Mouse (Mus musculus) midbrain, embryonic 11.5 days (tissue): ENCODE measurements around the gene Rims1. TPM values are rescaled to one million over a fixed set of nuclear protein-coding genes. Genes with fewer than 3 reads are reported as not detected.

Experiments
- ATAC-seq: fragments of 200-750 bp; cut with Nextera tagmentation; 2 replicates; pipeline ENCODE4 v1.8.0; 2017; ENCODE audit warnings: moderate TSS enrichment, moderate library complexity; ENCODE audit not compliant: low FRiP score
- DNase-seq: peaks from one replicate; pipeline ENCODE4 v3.0.0; 2015; ENCODE audit warnings: low spot score; ENCODE audit errors: missing footprints
- H3K27ac ChIP-seq: fragments of 300-500 bp; sonication (generic); 2 replicates; pipeline ENCODE4 v1.5.1; 2014; ENCODE audit warnings: low read depth, low read length
- H3K27me3 ChIP-seq: fragments of 300-500 bp; sonication (generic); 2 replicates; pipeline ENCODE4 v1.6.1; 2014; ENCODE audit warnings: mild to moderate bottlenecking, low read length, moderate library complexity, mixed read lengths; ENCODE audit not compliant: control insufficient read depth, insufficient read depth
- H3K36me3 ChIP-seq: fragments of 300-500 bp; sonication (generic); 2 replicates; pipeline ENCODE4 v1.6.1; 2014; ENCODE audit warnings: mild to moderate bottlenecking, low read length, moderate library complexity, mixed read lengths; ENCODE audit not compliant: control insufficient read depth, insufficient read depth
- H3K4me1 ChIP-seq: fragments of 300-500 bp; sonication (generic); 2 replicates; pipeline ENCODE4 v1.6.1; 2014; ENCODE audit warnings: low read length; ENCODE audit not compliant: control insufficient read depth, insufficient read depth
- H3K4me2 ChIP-seq: fragments of 300-500 bp; sonication (generic); 2 replicates; pipeline ENCODE4 v1.6.1; 2014; ENCODE audit warnings: mild to moderate bottlenecking, moderate library complexity
- H3K4me3 ChIP-seq: fragments of 300-500 bp; sonication (generic); 2 replicates; pipeline ENCODE4 v1.5.1; 2014; ENCODE audit warnings: low read depth, low read length
- H3K9ac ChIP-seq: fragments of 300-500 bp; sonication (generic); 2 replicates; pipeline ENCODE4 v1.6.1; 2014; ENCODE audit warnings: low read length
- H3K9me3 ChIP-seq: fragments of 300-500 bp; sonication (generic); 2 replicates; pipeline ENCODE4 v1.6.1; 2016; ENCODE audit warnings: low read length; ENCODE audit not compliant: control insufficient read depth
- WGBS: fragments of 180-500 bp; shearing (Covaris S2); extraction: QIAGEN DNeasy Blood & Tissue Kit; methylation state at CpG from one replicate; pipeline ENCODE4 v1.1.7; 2014; 5-methylcytosine and 5-hydroxymethylcytosine counted together
- polyA plus RNA-seq: library from polyadenylated mRNA; unstranded; fragments of >200 nt; fragmentation: Nextera tagmentation; extraction: Ambion mirVana; gene quantifications from 2 replicates; pipeline ENCODE4 v1.2.1, GENCODE M21; 2014

The Rims1 gene
- polyA plus RNA-seq, 1 experiment from 2014 or later, result 3.6 TPM

DNA sequence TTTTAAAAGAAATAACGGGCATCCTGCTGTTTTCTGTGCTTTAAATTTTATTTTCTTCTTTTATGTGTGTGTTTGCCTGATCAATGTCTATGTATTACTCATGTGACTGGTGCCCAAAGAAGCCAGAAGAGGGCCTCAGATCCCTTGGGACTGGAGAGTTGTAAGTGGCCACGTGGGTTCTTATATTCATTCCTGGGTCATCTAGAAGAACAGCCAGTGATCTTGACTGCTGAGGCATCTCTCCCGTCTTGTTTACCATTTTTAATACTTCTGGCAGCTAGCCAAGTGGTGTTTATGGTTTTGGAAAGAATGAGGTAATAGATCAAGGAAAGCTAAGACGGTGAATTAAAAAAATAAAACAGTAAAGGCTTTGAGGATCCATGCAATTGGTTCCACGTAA, 178.8 kb downstream of the Rims1 start:
- no peak overlapping the region for H3K27ac ChIP-seq
- H3K36me3 ChIP-seq, result no peaks in the 10 kb centered on the region
- H3K4me1 ChIP-seq, result no peaks in the 10 kb centered on the region
- H3K9ac ChIP-seq, result no peak overlapping the region
- WGBS, result 67% methylated on average over 5 of the region's 5 CpGs
- no peak overlapping the region for H3K4me2 ChIP-seq
- H3K9me3 ChIP-seq, result no peaks in the 10 kb centered on the region
- ATAC-seq (no peak), DNase-seq (no peak)
- H3K4me3 ChIP-seq, result no peak overlapping the region
- H3K27me3 ChIP-seq, result no peaks in the 10 kb centered on the region

DNA sequence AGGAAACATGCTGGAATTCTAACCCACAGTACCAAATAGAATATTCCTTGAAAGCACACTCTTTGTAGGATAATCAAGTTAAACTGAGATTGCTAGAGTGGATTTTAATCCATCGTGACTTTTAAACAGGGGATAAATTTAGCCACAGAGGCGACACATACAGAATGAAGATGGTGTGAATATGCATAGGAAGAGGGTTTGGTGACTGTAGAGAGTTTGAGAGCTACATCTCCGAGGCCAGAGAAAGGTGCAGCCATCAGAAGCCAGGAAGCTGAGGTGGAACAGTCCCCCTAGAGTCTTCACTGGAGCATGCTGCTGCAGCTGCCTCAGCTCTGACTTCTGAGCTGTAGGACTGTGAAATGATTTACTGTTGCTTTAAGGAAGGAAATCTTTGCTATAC, 179.5 kb downstream of the Rims1 start:
- Histone ChIP-seq H3K36me3 (no peaks in the 10 kb centered on the region), H3K27me3 (no peaks in the 10 kb centered on the region), H3K4me3 (no peak overlapping the region), H3K4me2 (no peak overlapping the region), H3K9me3 (no peaks in the 10 kb centered on the region), H3K4me1 (no peaks in the 10 kb centered on the region), H3K27ac (no peak overlapping the region), H3K9ac (no peak overlapping the region)
- WGBS, result 71% methylated on average over 3 of the region's 3 CpGs
- ATAC-seq, result no peak
- no peak for DNase-seq

DNA sequence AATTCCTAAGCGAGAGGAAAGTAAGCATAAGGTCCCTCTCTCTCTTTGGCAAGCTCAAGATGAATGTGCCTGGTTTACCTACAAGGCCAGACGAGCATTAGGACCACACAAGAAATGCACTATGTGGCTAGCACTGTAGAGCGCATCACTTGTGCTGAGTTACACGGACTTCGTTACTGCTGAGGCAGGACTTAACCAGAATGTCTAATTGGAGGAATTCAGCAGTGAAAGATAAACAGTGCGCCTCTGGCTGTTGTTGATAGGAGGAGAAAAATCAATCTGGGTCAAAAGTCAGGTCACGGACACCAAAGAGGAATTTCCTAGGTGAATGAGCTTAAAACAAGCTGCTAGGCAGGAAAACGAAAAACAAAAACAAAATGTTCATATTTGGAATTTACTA, 185.0 kb downstream of the Rims1 start:
- no peaks in the 10 kb centered on the region for H3K27me3 ChIP-seq
- H3K4me1 ChIP-seq, result no peaks in the 10 kb centered on the region
- H3K9ac ChIP-seq, result no peak overlapping the region
- H3K9me3 ChIP-seq, result no peaks in the 10 kb centered on the region; the same call in 1 of the 2 replicates
- no peak overlapping the region for H3K4me3 ChIP-seq
- H3K27ac ChIP-seq, result no peak overlapping the region
- WGBS, result 76% methylated on average over 8 of the region's 8 CpGs
- DNase-seq, result no peak
- no peak overlapping the region for H3K4me2 ChIP-seq
- ATAC-seq, result no peak
- no peaks in the 10 kb centered on the region for H3K36me3 ChIP-seq

DNA sequence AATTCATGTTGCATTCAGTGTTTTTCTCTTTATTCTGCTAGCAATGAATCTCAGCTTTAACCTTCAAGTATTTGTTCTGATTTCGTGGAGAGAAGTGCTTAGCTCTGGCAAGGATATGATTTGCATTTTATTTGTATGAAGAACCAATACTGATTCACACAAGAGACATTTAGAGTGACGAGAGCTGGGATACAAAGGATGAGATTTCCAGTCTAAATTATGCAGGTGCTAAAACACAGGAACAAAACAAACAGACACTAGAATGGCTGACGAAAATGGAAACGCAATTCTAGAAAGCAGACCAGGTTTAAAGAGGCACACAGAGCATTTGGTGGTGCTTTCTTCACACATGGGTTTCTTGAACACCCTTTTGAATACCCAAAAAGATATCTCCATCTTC, 190.2 kb downstream of the Rims1 start:
- no peaks in the 10 kb centered on the region for H3K4me1 ChIP-seq
- H3K27ac ChIP-seq, result no peak overlapping the region
- H3K4me3 ChIP-seq, result no peak overlapping the region
- no peaks in the 10 kb centered on the region for H3K27me3 ChIP-seq
- WGBS, result 59% methylated on average over 4 of the region's 4 CpGs
- ATAC-seq (no peak), DNase-seq (no peak)
- no peaks in the 10 kb centered on the region; the same call in 1 of the 2 replicates for H3K9me3 ChIP-seq
- H3K4me2 ChIP-seq, result no peak overlapping the region
- H3K36me3 ChIP-seq, result no peaks in the 10 kb centered on the region
- H3K9ac ChIP-seq, result no peak overlapping the region

DNA sequence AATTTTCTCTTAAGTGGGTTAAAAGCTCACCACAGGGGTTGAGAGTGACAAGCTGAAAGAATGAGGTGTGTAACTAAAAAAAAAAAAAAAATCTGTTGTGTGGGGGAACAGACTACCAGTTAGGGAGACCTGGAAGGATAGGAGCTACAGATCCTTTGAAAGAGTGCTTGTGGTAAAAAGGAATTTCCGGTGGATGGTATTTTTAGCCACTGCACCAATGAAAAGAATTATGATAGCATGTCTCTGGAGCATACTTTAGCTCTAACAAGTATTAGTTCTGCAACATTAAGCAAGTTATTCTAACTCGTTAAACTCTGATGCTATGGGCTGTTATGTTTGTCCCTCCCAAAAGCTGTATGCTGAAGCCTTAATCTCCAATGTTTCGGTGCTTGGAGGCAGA, 192.2 kb downstream of the Rims1 start:
- Histone ChIP-seq H3K27ac (no peak overlapping the region), H3K9me3 (no peaks in the 10 kb centered on the region), H3K4me2 (no peak overlapping the region), H3K9ac (no peak overlapping the region), H3K36me3 (no peaks in the 10 kb centered on the region), H3K27me3 (no peaks in the 10 kb centered on the region), H3K4me1 (no peaks in the 10 kb centered on the region), H3K4me3 (no peak overlapping the region)
- 81% methylated on average over 3 of the region's 3 CpGs for WGBS
- ATAC-seq (no peak), DNase-seq (no peak)

DNA sequence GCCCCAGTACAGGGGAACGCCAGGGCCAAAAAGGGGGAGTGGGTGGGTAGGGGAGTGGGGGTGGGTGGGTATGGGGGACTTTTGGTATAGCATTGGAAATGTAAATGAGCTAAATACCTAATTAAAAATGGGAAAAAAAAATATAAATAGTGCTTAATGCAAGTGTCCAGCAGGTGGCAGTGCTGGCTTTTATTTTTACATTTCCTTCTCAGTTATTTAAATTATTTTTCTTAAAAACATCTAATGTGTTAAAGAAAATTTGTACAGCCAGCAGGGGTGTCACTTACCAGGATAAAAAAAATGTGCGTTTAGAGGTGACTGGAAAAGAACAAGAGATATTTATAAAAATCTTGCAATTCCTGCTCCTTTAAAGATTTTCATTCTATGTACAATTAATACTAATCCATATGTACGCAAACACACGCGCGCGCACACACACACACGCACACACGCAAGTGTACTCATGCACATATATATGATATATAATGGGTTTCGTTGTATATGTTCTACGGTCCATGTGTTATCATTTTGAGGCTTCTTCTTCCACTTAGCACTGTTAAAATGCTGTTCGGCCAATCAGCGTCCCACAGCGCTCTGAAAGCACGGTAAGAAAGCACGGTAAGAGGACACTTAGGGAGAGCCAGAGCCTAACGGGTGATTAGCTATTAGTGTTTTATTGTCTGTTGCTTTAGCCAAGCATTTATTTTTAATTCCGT, 201.3 kb downstream of the Rims1 start:
- H3K4me1 ChIP-seq, result no peaks in the 10 kb centered on the region
- no peak for ATAC-seq
- 71% methylated on average over 18 of the region's 18 CpGs for WGBS
- no peaks in the 10 kb centered on the region for H3K36me3 ChIP-seq
- no peak overlapping the region for H3K27ac ChIP-seq
- peak; percentile 87 for DNase-seq
- no peak overlapping the region for H3K9ac ChIP-seq
- H3K27me3 ChIP-seq, result no peaks in the 10 kb centered on the region
- no peak overlapping the region for H3K4me3 ChIP-seq
- no peaks in the 10 kb centered on the region for H3K9me3 ChIP-seq
- H3K4me2 ChIP-seq, result no peak overlapping the region

DNA sequence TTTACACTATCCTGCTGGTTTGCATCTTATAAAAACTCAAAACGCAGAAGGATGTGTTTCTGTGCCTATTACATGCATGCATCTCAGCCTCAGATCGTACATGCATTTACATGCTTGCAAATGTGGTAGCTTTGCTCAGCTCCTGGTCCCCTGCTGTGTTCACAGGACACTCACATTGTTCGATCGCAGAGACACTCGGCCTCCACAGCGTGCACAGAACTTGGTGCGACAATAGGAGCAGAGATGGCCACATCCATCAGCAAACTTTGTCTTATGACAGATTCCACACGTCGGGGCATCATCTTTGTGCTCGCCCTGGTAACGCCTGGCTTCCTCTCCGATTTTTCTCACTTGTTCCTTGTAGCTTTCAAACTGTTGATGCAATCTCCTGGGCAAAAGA, 209.6 kb downstream of the Rims1 start:
- Histone ChIP-seq H3K4me1 (no peaks in the 10 kb centered on the region), H3K9me3 (no peaks in the 10 kb centered on the region), H3K9ac (no peak overlapping the region), H3K4me3 (no peak overlapping the region), H3K4me2 (no peak overlapping the region), H3K36me3 (no peaks in the 10 kb centered on the region), H3K27me3 (no peaks in the 10 kb centered on the region), H3K27ac (no peak overlapping the region)
- DNase-seq (peak; percentile 85), ATAC-seq (no peak)
- 66% methylated on average over 12 of the region's 12 CpGs for WGBS

DNA sequence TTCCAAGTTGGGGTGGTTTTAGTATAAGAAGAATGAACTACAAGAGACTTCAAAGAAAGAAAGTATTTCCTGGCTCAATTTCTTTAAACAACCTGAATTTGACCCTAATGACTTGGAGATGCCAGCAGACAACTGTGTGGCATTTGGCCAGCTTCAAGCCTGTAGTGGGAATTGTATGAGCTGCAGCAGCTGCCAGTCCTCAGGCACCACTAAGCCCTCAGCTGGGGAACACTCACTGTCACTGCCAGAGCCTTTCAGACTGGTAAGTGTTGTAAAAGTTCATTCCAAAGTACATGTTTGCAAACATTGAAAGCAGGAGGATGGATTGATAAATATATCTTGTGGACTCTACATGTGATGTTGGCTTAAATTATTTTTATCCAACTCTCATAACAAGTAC, 211.0 kb downstream of the Rims1 start:
- Histone ChIP-seq H3K9ac (no peak overlapping the region), H3K27ac (no peak overlapping the region), H3K4me3 (no peak overlapping the region), H3K27me3 (no peaks in the 10 kb centered on the region), H3K4me2 (no peak overlapping the region), H3K9me3 (no peaks in the 10 kb centered on the region), H3K4me1 (no peaks in the 10 kb centered on the region), H3K36me3 (no peaks in the 10 kb centered on the region)
- no peak for DNase-seq
- no peak for ATAC-seq

DNA sequence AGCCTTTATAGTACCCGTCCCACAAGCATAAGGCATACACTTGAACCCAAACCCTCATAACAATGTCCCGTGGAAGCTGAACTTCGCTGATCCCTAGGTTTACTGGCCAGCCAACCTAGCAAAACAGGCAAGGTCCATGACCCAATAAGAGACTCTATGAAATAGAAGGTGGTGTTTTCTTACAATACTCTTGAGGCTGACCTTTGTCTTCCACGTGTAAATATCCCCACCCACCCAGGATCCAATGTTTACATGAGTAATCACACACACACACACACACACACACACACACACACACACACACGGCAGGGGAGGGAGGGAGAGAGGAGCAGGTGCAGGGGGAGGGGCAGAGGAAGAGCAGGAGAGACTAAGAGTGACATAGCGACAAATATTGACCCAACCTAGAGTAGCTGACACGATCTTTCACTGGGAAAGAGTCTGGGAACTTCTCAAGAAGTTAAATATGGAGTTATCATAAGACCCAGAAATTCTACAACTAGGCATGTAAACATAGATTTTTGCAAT, 217.9 kb downstream of the Rims1 start:
- Histone ChIP-seq H3K4me1 (no peaks in the 10 kb centered on the region), H3K4me3 (no peak overlapping the region), H3K27me3 (no peaks in the 10 kb centered on the region), H3K9me3 (no peaks in the 10 kb centered on the region), H3K27ac (no peak overlapping the region), H3K9ac (no peak overlapping the region), H3K36me3 (no peaks in the 10 kb centered on the region), H3K4me2 (no peak overlapping the region)
- ATAC-seq (no peak), DNase-seq (no peak)
- 78% methylated on average over 7 of the region's 7 CpGs for WGBS
